Mouse (Mus musculus) gonadal fat pad, adult 2 months (tissue): ENCODE measurements around the gene Kif21a. TPM values are rescaled to one million over a fixed set of nuclear protein-coding genes. Genes with fewer than 3 reads are reported as not detected.

Experiments
- DNase-seq: peaks from one replicate; pipeline ENCODE4 v3.0.0-alpha.2; 2012; ENCODE audit warnings: low read depth
- polyA plus RNA-seq: library from polyadenylated mRNA; depleted of rRNA; stranded (reverse); fragments of >200 nt; gene quantifications from 2 replicates; pipeline ENCODE4 v1.2.3, GENCODE M21; 2012

The Kif21a gene
- polyA plus RNA-seq, 1 experiment = 8.9 TPM

DNA sequence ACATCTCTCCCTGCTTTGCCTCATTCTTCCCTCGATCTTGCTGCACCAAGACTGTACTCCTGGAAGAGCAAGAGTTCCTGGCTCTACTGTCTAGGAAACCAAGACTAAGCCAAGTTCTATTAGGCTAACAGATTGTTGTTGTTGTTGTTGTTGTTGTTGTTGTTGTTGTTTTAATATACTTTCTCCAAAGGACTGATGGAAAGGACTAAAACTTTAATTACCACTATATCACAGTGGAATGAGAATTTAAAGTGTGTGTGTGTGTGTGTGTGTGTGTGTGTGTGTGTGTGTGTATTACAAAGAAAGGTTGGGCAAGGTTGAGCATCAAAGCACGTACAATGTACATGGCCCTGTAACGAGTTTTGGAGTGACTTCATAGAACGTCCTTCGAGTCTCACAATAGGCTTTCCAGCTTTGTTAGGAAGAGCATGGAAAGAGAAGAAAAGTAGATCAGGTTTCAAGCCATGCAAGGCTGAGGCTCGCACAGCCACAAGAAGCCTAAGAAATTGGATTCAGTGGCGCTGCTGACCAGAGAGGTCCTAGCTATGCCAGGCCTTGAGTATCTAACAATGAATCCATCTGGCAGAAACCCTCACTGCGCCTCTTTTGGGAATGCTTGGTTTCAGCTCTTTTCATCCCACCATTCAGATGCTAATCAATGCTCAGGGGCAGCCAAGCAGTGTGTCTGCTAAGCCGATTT, 31.4 kb downstream of the Kif21a start:
- no peak for DNase-seq

DNA sequence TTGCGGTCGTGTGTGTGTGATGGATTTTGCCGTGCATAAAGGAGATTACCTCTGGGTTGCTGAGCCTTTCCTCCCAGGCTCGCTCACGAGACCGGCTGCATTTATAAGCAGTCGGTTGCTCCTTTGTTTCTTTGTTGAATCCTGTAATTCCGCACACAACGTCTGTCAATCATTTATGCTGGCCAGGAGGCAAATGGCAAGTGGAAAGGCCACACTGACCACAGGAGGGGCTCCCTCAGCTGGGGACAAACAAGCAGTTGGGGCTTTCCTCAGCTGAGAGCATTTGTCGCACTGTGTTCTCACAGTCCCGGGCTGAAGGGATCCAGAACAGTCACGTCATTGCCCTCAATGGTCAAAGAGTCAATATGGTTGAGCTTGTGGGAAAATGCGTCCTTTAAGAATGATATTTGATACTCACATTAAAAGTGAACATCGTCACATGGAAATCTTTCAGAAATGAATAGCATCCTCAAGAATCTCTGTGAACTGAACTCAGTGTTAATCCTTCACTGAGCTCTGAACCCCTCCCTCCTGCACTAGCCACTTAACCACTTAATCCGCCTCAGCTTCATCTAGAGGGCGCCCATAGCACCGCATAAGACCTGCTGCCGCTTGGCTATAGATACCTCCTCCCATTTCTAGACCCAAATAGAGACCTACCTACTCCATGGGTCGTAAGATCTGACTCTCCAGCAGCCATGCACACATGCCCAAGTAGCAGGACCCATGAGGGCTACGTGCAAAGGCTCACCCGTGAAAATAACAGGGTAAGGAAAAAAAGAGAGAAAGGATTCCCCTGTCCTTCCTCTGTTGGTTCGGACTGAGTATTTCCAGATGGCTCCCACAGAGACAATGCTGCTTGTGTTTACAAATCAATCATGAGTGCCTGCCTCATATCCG, 32.2 kb downstream of the Kif21a start:
- DNase-seq = no peak

DNA sequence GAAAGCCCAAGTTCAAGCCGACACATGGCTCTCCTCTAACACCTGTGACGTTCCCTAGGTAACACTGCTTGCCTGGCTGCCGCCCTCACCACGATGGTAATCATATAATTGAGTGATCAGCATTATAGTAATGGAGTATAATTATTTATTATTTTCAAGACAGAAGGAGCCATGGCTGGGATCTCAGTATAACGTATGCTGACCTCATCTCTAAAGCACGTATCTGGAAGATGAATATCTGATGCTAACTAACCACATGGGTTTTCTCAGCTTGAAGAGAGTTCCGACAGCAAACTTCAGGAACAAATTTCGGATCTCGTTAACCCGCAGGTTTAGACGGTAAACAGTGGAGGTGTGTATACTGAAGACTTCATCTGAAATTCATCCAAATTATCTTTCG, 33.4 kb downstream of the Kif21a start:
- DNase-seq = no peak

DNA sequence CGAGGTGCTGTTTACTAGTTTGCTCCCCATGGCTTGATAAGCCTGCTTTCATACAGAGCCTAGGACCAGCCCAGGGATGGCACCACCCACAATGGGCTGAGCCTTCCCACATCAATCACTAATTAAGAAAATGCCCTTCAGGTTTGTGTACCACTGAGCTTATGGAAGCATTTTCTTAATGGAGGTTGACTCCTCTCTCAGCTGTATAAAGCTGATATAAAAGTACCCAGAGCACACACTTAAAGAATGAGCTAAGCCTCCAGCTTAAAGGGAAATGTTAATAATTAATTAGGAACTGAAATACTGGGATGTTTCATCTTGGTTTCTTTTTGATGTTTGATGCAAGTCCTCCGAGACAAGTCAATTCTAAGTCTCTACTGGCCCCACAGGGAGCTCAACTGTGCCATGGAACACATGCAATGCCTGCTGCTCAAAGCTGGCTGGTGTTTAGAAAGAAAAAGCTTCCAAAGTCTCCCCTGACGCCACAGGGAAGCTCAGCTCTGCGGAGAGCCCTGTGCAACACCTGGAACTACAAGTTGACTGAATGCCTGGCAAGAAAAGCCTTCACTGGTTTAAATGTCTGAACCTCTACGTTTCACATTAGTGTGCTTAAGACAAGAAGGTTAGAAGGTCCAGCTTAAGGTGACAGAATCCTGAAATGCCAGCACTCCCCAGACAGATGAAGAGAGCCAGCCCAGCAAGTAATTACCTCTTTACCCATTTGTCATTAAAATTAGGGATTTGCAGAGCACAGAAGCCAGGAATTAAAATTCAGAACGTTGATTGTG, 36.8 kb downstream of the Kif21a start:
- no peak for DNase-seq

DNA sequence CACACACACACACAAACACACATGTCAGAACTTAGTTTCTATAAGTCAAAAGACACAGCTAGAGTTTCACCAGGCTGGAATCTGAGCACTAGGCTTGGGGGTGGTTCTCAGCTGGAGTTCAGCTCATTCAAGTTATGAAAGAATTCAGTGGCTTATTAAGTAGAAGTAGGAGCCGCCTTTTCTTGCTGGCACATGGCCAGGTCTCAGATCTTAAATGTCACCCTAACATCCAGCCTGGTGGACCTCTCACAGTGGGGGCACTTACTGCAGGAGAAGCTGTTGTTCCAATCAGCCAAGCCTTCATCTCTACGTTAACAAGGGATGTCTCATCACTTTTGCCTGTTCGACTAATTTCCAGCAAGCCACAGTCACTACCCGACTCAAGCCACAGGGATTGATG, 39.5 kb downstream of the Kif21a start:
- no peak for DNase-seq

DNA sequence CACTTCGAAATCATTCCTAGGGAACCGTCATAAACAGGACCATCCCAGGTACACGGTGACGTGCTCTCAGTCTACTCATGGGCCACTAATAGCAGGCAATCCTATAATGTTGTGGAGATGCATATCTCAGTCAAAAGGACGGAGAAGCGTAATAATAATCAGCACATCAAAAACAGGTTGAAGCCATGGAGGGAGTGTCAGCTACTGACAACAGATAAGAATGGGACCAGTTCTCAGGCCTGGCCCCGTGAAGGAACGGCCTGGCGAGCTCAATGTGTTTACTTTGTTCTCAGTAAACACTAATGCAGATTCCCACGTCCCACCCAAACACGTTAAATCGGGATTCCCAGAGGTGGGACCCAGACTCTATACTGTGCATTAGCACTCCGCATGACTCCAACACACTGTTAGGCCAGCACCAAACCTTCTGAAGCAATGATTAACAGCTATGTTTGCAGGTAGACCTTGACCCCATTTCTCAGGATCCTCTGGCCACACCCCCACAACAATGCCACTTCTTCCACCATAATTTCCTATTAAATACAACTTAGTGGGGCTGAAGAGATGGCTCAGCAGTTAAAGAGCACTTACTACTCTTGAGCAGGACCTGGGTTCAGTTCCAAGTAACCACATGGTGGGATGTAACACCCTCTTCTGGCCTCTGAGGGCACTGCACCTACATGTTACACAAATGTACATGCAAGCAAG, 42.5 kb downstream of the Kif21a start:
- no peak for DNase-seq

DNA sequence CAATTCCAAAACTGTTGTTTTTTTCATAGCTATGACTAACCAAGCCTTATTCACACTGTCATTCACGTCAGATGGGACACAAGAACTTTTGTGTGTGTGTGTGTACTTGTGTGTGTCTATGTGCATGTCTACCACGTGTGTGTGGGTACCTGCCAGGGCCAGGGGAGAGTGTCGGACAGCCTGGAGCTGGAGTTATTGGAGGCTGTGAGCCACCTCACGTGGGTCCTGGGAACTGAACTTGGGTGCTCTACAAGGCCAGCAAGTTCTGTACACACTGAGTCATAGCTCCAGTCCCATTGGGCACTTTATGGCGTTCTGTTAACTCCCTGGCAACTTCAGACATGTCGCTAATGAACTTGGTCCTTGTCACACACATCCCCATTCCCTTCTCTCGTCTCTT, 45.0 kb downstream of the Kif21a start:
- no peak for DNase-seq

DNA sequence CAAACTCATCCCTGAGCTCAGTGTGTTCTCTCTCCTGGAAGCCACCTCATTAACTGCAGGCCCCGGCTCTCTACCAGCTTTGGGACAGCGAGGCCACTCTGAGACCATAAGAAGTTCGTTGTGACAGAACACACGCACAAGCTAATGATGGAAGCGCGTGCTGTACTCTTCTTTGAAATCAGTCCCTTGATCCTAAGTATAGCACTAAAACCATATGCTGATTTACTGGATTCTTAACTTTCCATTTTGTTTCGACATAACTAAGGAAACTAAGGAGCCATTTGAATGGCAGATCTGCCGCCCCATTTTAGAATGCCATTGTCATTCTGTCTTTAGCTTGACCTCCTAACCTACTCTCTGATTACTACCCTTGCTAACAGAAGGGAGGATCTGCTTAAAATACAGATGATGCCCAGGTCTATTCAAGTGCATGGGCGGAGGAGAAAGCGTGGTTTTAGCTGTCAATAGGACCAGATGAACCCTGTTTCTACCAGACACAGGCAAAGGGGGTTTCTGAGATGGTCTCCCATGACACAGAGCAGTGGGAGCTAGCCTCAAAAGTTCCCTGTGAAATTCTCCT, 48.6 kb downstream of the Kif21a start:
- no peak for DNase-seq

DNA sequence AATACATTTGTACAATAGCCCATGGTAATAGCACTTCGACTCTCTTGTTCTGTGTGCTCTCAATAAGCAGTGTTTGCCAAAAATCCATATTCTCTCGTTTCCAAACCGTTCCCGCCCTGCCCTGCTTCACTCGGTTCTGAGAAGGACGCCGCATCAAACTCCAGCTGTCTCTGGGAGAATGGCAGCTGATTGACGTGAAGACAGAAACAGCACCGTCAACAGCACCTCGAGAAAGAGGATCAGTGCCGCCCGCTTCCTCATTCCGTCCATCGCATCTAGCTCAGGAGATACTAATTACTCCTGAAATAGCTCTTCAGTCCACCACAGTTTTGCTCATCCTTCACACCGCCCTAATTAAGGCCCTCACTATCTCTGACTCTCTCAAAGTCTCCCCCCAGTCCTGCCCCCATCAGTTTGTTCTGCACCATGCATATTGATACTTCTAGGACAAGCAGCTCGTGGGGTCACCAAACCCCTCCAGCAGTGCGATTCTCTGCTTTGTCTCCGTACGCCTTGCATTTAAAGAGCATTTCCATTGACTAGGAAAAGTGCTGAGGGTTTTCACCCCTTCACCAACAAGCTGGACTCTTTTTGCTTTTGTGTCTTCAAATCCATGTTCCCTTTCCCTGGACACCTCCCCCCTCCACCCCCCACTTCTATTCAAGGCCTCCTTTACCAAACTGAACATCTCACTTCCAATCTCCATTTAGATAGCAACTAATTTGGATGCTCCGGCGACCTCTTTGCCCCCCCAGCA, 49.3 kb downstream of the Kif21a start:
- DNase-seq = no peak

DNA sequence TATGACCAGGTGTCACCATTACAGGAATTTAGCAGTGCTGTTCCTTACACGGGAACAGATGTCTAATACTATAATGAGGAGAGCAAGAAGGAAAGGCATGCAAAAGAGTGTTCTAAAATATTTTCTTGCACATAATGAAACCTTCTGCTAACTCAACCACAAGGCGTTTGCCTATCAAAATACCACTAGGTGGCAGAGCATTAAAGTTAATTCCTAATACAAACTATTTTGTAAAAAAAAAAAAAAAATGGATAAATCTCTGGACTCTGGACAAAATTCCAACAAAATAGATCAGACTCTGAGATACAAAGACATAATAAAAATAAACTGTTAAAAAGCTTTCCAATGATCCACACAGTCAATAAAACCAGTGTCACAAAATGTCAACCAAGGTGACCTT, 56.9 kb downstream of the Kif21a start:
- no peak for DNase-seq

DNA sequence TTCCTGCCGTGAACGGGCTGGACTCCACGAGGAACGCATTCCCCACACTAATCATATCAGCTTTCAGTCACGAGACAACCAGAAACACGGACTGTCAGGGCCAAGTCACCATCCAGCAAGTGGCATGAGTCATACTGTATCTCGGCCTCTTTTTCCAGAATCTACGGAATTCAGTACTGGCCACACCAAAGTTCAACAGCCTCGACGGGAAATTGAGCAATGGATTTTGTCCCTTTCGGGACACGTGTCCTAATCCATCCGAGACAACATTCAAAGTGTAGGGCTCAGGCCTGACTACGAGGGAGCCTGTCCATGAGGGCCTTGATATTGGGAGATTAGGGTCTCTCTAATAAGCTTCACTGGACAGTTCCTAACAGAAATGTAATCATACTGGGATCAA, 57.4 kb downstream of the Kif21a start:
- DNase-seq = no peak

DNA sequence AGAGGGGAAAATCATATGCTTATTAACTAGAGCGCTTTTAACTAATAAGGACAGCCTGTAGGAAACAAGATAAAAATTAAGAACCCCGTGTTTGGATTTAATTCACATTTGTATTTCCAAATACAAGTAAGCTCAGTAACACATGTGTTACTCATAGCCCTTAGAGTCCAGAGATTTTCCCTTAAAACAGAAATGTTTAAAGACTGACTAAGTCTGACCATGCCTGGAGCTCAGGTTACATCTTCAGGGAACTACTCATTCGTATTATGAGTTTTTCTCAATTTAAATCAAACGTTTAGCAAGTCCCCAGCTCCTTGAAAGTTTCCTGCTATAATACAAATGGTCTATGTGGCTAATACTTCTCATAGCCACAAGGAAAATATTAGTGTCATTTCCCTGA, 57.9 kb downstream of the Kif21a start:
- no peak for DNase-seq

DNA sequence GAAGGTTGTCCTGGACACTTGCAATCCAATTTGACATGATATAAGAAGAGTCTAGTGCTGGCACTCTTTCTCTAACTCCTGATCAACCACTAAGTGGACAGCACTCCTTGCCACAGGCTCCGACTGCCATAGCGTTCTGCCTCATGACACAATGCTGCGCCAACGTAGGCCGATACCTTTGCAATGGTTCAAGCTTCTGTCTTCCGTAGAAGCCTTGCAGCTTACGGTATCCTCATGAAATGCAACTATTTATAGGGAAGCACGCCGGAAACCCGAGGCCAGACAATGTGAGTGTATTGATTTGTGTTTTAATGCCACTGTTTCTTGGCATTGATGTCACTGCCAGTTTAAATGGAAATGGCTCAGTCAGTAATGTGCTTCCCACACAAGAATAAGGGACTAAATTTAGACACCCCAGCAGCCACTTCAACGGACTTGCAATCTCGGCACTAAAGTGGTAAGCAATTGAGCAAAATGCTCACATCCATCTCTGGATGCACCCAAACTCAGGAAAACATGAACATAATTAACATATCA, 62.0 kb downstream of the Kif21a start:
- no peak for DNase-seq

DNA sequence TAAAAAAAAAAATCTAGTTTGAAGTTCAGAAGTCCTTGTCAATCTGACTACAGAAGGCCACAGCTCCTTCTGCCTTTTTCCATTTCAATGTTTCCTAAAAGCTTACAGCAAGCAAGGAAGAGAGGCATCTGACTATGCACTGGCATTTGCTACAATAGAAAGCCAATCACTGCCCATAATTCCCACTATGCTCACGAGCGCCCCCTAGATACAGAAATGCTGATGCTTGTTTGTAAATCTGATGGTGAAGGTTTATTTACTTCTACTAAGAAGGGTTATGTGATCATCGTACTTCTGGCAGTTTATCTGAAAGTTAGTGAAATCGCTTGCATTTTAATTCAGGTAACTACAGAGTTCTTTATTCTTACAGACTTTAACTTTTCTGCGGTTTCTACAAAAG, 73.8 kb downstream of the Kif21a start:
- DNase-seq = no peak

DNA sequence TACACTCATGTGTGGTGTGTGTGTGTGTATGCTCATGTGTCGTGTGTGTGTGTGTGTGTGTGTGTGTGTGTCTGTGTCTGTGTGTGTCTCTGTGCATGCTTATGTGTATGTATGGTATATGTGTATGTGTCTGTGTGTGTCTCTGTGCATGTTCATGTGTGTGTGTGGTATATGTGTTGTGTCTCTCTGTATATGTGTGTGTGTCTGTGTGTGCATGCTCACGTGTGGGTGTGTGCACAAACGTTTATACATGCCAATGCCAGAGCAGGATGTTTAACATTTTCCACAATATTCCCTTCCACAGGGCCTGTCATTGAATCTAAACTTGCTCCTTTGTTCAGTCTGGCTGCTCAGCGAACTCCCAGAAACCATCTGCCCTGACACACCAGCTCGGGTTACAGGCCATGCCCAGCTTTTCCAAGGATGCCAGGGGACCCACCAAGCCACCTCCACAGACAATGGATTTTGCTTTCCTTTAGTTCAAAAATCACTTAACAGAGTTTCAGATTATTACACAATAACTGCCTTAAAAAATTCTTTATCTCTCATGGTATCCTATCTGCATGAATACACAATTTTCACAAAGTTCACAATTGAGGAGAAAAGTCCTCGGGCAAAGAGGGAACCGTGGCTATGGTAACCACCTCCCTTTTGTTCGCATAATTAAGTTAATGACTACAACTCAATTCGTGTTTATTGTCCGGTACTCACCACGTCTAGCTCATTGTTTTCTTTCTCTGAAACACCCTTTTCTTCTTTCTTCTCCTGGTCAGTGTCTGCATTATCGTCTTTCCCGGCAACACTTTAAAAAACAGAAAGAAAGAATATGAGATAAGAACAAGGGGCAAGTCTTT, 77.6 kb downstream of the Kif21a start:
- DNase-seq = no peak

DNA sequence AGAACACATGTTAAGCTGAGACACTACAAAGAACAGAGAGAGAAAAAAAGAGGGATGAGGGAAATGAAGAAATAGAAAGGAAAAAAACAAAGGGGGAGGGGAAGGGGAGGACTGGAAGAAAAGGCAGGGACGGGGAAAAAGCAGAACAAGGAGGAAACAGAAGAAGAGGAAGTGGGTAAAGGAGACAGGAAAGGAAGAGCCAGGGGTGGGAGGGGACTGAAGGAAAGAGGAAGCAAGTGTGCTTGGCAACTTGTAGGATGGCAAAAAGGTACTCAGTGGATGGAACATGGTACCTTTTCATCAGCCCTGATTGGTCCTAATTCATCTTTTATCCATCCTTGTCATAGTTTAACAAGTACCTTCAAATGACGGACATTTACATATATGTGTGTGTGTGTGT, 86.4 kb downstream of the Kif21a start:
- DNase-seq = no peak

DNA sequence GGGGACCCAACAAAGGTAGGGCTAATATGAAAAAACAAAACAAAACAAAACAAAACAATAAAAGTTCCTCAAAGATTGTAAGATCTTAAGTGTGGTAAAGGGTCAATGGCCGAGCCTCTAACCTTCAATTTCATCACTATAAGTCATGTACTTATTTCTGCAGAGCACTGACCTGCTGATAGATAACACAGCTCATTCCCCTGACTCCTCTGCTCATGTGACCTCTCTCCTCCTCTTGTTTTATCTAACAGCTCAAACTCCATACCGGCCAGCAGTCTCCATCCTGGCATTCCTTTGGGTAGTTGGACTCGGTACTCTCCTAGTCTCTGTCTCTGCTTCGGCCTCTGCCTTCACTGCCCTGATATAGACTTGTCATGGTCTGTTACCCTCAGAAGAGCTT, 87.2 kb downstream of the Kif21a start:
- no peak for DNase-seq

DNA sequence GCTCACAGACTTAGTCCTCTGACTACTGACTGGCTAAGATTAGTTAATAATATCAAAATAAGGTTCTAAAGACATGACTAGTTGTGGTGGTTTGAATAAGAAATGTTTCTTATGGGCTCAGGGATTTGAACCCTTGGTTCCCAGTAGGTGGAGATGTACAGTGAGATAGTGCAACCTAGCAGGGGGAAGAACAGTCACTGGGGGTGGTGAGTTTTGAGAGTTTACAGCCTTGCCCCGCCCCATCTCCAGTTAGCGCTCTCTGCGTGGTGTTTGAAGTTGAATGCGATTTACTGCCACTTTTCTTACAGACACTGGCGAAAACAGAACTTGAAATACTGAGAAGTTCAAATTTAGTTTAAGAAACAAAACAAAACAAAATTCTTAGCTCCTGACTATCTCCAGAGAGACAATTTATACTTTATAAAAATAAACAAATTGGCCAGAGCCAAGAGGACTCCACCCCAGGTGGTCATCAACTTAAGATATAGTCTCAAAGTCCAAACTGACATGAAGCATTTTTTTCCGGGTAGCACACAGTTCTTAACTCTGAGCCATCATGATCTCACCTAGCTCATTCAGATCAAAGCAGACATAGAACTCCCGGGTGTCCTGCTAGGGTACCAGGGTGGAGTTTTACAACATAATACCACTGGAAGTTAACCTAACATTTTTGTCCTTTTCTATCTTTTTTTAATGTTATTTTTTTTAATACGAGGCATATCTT, 88.8 kb downstream of the Kif21a start:
- DNase-seq = no peak

DNA sequence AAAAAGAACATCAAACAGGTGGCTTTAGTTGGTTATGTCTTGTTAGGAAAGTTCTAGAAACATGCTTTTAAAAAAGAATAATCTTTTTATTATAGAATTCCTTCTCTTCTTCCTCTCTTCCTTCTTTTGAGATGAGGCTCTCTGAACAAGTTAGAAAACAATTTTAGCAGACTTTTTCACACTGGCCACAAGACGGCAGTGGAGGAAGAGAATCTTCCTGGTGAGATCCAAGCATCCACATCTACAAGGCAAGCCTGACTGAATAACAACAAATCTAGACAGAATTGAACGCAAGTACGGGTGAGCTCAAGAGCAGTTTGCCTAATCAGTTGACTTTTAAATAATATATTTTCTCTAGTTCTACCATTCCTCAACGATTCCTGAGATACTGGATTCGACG, 98.4 kb downstream of the Kif21a start:
- no peak for DNase-seq
